Mouse (Mus musculus): ENCODE results near the gene Defb23.

DNA sequence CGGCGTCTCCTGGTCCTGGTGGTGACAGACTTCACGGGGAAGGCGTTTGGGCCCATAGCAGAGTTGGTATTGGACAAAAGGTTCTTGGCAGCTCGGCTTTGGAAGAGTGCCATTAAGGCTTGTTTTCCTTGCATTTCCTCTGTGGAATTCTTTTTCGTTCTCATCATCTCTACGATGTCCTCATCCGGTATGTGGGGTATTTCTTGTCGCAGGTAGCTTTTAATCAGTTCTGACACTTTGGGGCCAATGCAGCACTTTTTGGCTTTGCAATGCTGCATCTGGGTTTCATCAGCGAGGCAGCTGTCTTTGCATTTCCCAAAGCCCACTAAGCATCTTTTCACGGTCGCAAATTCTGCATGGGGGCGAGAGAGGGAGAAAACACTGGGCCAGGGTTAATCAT, 5.2 kb downstream of the Defb23 start:
- TF ChIP-seq POLR2A (IDR thresholded peaks at IDR 0.05; ENCODE audit: insufficient read depth, low read length) = no peak
- TF ChIP-seq CTCF (IDR thresholded peaks at IDR 0.05; ENCODE audit: low read depth, low read length) = no peak
- no peak for TF ChIP-seq EP300 (IDR thresholded peaks at IDR 0.05; ENCODE audit: insufficient read depth, low read depth, low read length)

All from ES-Bruce4 (cell line).